Mouse (Mus musculus): ENCODE data around the gene Klk11.

The Klk11 gene

GRCm38 (mm10) chr7:43774364-43774763 is at the start of gene Klk11:
Gene Klk11, plus strand, starts transcription at chr7:43774604.
- no peak for DNase-seq

- DNase-seq, result no peak
Measured at GRCm38 (mm10) chr7:43747788-43748187, 26.6 kb upstream of the Klk11 start.

GRCm38 (mm10) chr7:43752806-43753205 is 21.6 kb upstream of the Klk11 start:
- DNase-seq, result no peak

GRCm38 (mm10) chr7:43766484-43766883 is 7.9 kb upstream of the Klk11 start:
- DNase-seq, result no peak

GRCm38 (mm10) chr7:43768597-43768996 is 5.8 kb upstream of the Klk11 start, which contains the start of gene Klk12:
Gene Klk12, plus strand, starts transcription at chr7:43768897.
- no peak for DNase-seq

GRCm38 (mm10) chr7:43769636-43770035 is 4.8 kb upstream of the Klk11 start:
- no peak for DNase-seq

GRCm38 (mm10) chr7:43770701-43771100 is 3.7 kb upstream of the Klk11 start:
- no peak for DNase-seq

GRCm38 (mm10) chr7:43771916-43772315 is 2.5 kb upstream of the Klk11 start:
- no peak for DNase-seq

GRCm38 (mm10) chr7:43772901-43773300 is 1.5 kb upstream of the Klk11 start:
- no peak for DNase-seq

GRCm38 (mm10) chr7:43774802-43775201 is 398 bp downstream of the Klk11 start:
- no peak for DNase-seq

GRCm38 (mm10) chr7:43775311-43776057 is 1.1 kb downstream of the Klk11 start:
- no peak for DNase-seq

GRCm38 (mm10) chr7:43776506-43776905 is 2.1 kb downstream of the Klk11 start:
- DNase-seq, result no peak

- no peak for DNase-seq
Measured at GRCm38 (mm10) chr7:43777423-43777822, 3.0 kb downstream of the Klk11 start.

GRCm38 (mm10) chr7:43778176-43778970 is 4.0 kb downstream of the Klk11 start:
- no peak for DNase-seq

- no peak for DNase-seq
Measured at GRCm38 (mm10) chr7:43780241-43780640, 5.8 kb downstream of the Klk11 start.

GRCm38 (mm10) chr7:43780746-43781145 is 6.3 kb downstream of the Klk11 start, which contains the start of gene Klk10:
Gene Klk10, plus strand, starts transcription at chr7:43781035.
- no peak for DNase-seq

- no peak for DNase-seq
Measured at GRCm38 (mm10) chr7:43781541-43781940, 7.1 kb downstream of the Klk11 start.

GRCm38 (mm10) chr7:43782275-43783265 is 8.2 kb downstream of the Klk11 start:
- DNase-seq, result peak; percentile 89

- DNase-seq, result no peak
Measured at GRCm38 (mm10) chr7:43785286-43785685, 10.9 kb downstream of the Klk11 start.

- no peak for DNase-seq
Measured at GRCm38 (mm10) chr7:43788096-43788495, 13.7 kb downstream of the Klk11 start.

- DNase-seq, result no peak
Measured at GRCm38 (mm10) chr7:43789295-43789694, 14.9 kb downstream of the Klk11 start.

- DNase-seq, result no peak
Measured at GRCm38 (mm10) chr7:43791591-43791990, 17.2 kb downstream of the Klk11 start, which contains the start of gene Klk9. Gene Klk9, plus strand, starts transcription at chr7:43791891.

- DNase-seq, result peak; percentile 6
Measured at GRCm38 (mm10) chr7:43796355-43796754, 22.0 kb downstream of the Klk11 start.
